Mouse (Mus musculus) embryonic facial prominence, embryonic 10.5 days (tissue): ENCODE results near the gene Dnaja1. TPM values are rescaled to one million over a fixed set of nuclear protein-coding genes. Genes with fewer than 3 reads are reported as not detected.

ENCODE experiments used
- DNase-seq: peaks from one replicate; pipeline ENCODE4 v3.0.0-alpha.2; 2017; ENCODE audit warnings: low spot score
- H3K27ac ChIP-seq: fragments of 300-500 bp; sonication (generic); replicated peaks from 2 replicates; pipeline ENCODE4 v1.5.1; 2016; ENCODE audit warnings: mild to moderate bottlenecking
- H3K27me3 ChIP-seq: fragments of 300-500 bp; sonication (generic); replicated peaks from 2 replicates; pipeline ENCODE4 v1.6.1; 2016; ENCODE audit warnings: low read depth, mild to moderate bottlenecking; ENCODE audit not compliant: poor library complexity, severe bottlenecking
- H3K36me3 ChIP-seq: fragments of 300-500 bp; sonication (generic); replicated peaks from 2 replicates; pipeline ENCODE4 v1.6.1; 2016; ENCODE audit warnings: mild to moderate bottlenecking, moderate library complexity
- H3K4me1 ChIP-seq: fragments of 300-500 bp; sonication (generic); 2 replicates; pipeline ENCODE4 v1.6.1; 2016
- H3K4me3 ChIP-seq: fragments of 300-500 bp; sonication (generic); 2 replicates; pipeline ENCODE4 v1.5.1; 2016; ENCODE audit warnings: mild to moderate bottlenecking, moderate library complexity
- H3K9me3 ChIP-seq: fragments of 300-500 bp; sonication (generic); 2 replicates; pipeline ENCODE4 v1.6.1; 2016; ENCODE audit warnings: mild to moderate bottlenecking
- WGBS: fragments of 180-500 bp; shearing (Covaris S2); methylation state at CpG from one replicate; pipeline ENCODE4 v1.1.7; 2016; 5-methylcytosine and 5-hydroxymethylcytosine counted together
- polyA plus RNA-seq: library from polyadenylated mRNA; unstranded; fragments of >200 nt; fragmentation: Nextera tagmentation; extraction: Ambion mirVana; gene quantifications from 2 replicates; pipeline ENCODE4 v1.2.1, GENCODE M21; 2016

Dnaja1 gene
- polyA plus RNA-seq, 1 experiment from 2014 or later = 633 TPM

DNA sequence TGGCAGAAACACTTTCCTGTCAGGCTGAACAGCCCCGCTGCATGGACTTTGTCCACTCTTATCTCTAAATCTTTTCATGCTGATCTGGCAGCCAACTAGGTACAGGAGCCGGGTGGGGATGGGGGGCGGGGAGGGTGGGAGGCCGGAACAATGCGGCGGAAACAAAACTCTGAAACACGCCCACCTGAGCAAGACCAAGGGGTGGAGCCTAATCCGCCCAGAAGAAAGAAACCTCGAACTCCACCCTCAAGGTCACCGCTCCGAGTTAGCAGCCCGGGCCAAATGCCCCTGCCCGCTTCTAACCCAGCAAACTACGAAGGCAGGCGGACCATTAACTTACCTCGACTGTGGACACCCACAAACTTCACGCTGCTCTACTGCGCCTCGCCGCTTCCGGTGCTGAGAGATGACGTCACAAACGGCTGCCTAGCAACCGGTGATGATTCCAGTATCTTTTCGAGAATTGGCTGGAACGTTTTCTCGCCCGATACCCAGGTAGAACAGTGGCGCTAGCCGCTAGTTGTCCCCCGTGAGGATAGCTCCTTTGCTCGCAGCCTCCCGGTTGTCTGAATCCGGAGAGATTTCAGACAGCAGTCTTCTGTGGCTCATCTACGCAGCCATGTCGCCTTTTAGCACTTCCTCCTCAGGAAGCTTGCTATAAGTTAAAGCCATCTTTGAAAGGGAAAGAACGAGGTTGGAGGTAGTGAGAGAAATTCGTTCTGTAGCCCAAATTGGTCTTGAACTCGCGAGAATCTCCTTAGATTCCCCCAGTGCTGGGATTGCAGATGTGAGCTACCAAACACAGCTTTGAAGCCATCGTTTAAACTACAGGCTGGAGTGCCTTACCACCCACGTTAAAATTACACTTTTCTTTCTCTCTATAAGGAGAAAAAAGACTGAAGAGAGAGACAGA, 18.9 kb upstream of the Dnaja1 start, which contains the start of gene Aptx:
Aptx (minus strand) TSS at position 398 of the 913 bp plus-strand sequence.
- Histone ChIP-seq H3K4me1 (peaks cover 22% of the 10 kb centered on the region), H3K36me3 (no peaks in the 10 kb centered on the region), H3K27ac (peak within 1 kb of the TSS; percentile 91), H3K9me3 (no peaks in the 10 kb centered on the region), H3K4me3 (peak within 1 kb of the TSS; percentile 63), H3K27me3 (no peaks in the 10 kb centered on the region)
- WGBS = under 1% methylated on average over 42 of the region's 42 CpGs
- peak; percentile 95 for DNase-seq

DNA sequence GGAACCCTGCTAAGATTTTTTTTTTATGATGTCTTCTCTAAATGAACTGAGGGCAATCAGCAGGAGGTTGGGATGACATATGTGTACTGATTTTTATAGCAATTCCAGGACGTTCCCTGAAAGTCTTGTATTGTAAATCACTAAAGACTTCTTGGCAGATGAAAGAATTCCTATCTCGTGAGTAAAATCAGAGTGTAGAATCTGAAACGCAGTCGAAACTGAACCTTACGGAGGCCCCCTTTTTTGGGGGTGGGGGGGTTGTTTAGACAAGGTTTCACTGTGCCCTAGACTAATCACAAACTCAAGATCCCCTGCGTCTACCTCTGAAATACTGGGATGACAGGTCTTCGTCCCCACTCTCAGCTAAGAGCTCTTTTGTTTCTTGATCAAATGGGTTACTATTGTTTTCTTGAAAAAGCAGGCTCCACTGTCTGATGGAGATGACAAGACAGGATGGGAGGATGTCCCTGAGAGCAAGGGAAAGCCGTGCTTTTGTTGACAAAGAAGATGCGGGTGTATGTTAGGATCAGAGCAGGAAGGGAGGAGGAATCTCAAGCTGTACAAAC, 18.2 kb upstream of the Dnaja1 start:
- no peaks in the 10 kb centered on the region for H3K27me3 ChIP-seq
- H3K9me3 ChIP-seq = no peaks in the 10 kb centered on the region
- no peak for DNase-seq
- H3K27ac ChIP-seq = peak overlapping the region; percentile 91
- H3K4me1 ChIP-seq = peaks cover 22% of the 10 kb centered on the region
- H3K36me3 ChIP-seq = no peaks in the 10 kb centered on the region
- H3K4me3 ChIP-seq = peak overlapping the region; percentile 63
- WGBS = 39% methylated on average over 9 of the region's 9 CpGs

DNA sequence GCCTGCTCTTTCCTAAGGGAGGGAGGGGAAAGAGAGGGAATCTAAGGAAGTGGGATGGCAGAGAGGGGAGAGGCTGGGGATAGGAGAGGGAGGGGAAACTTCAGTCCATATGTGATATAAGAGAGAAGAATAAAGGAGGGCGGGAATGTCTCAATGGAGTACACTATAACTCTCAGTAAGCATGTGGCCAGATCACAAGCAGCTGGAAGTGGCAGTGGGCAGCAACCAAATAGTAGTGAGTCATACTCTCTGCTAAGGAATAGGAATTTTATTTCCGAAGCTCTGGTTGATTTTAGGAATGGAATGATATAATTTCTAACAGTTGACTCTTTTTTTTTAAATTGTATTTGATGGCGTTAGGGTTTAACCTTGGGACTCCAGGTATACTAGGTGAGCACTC, 4.8 kb upstream of the Dnaja1 start:
- no peaks in the 10 kb centered on the region for H3K9me3 ChIP-seq
- 86% methylated on average over 3 of the region's 3 CpGs for WGBS
- H3K27me3 ChIP-seq = no peaks in the 10 kb centered on the region
- H3K4me3 ChIP-seq = no peak overlapping the region
- no peak for DNase-seq
- H3K36me3 ChIP-seq = no peaks in the 10 kb centered on the region
- no peak overlapping the region for H3K27ac ChIP-seq
- peaks cover 11% of the 10 kb centered on the region for H3K4me1 ChIP-seq

DNA sequence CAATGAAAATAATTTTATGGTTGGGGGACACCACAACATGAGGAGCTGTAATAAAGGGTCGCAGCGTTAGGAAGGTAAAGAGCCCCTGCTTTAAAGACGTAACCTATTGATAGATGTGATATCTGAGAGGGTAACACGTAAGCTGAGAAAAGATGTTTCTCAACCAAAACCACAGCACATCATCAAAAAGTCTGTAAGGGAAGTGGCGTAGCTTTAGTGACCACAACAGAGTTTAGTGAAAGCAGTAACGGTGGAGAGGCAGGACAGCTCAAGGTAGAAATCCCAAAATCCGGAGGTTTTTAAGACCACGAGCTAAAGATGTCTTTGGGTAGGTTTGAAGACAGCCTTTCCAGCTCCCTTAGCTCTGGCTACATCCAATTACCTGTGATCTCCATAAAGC, 1.0 kb upstream of the Dnaja1 start:
- Histone ChIP-seq H3K36me3 (peaks cover 20% of the 10 kb centered on the region), H3K4me1 (peaks cover 38% of the 10 kb centered on the region), H3K4me3 (no peak overlapping the region), H3K27me3 (no peaks in the 10 kb centered on the region), H3K9me3 (no peaks in the 10 kb centered on the region), H3K27ac (0 out of 2 replicates have a peak overlapping the region, but pooled peaks have one; percentile 100)
- DNase-seq = no peak
- WGBS = 93% methylated on average over 8 of the region's 8 CpGs

DNA sequence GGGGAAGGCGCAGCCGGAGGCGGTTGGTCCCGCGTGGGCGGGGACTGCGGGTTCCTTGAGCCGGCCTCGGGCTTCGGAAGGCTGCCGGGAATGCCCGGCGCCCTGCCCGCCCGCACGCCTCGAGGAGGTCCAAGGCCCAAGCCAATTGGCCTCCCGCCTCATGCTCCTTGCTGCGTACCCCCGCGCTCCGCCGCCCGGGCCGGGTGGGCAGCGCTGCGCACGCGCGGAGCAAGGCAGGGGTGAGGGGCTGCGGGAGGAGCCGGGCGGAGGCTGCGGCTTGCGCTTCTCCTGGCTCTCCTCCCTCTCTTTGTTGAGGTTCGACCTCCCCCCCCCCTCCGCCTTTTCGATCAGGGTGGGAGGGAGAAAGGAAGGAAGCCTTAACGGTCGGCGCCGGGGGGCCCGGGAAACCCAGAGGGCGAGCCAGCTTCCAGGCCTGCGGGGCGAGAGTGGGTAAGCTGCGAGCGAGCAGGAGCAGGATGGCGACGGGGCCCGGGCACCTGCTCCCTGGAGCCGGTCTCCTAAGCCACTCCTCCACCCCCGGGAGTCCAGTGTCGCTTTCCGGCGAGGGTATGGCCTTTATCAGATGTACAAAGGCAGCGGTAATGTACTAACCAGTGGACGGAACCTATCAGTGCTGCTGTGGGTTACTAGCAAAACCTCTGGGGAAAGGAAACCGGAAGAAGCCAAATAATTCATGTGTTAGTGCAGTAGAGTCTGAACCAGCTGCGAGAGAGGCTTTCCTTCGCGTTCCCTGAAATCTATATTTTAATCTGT, 924 bp downstream of the Dnaja1 start:
- DNase-seq = peak; percentile 88
- H3K36me3 ChIP-seq = peaks cover 39% of the 10 kb centered on the region
- H3K27me3 ChIP-seq = no peaks in the 10 kb centered on the region
- H3K4me3 ChIP-seq = peak overlapping the region; percentile 83
- no peaks in the 10 kb centered on the region for H3K9me3 ChIP-seq
- H3K4me1 ChIP-seq = peaks cover 42% of the 10 kb centered on the region
- peak overlapping the region; percentile 100 for H3K27ac ChIP-seq
- under 1% methylated on average over 62 of the region's 62 CpGs for WGBS

DNA sequence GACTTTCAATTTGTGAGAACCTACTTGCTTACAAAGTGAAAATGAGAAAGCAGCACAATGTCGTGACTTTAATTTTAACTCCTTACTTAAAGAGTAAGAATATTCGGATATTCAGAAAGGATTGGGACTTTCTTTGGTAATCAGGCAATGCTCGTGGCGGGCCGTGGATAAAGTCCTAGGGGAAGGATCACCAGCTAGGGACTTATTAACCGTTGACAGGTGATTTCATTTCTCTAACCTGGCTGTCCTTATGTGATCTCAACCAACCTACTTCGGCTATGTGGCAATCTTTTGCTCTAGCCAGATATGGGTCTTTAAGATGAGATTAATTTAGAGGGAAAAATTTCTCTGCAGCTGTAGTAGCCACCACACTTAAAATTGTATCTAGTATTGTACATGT, 3.2 kb downstream of the Dnaja1 start:
- DNase-seq = no peak
- H3K27ac ChIP-seq = no peak overlapping the region
- no peaks in the 10 kb centered on the region for H3K27me3 ChIP-seq
- H3K4me3 ChIP-seq = peak overlapping the region; percentile 83; the same call in 1 of the 2 replicates
- peaks cover 62% of the 10 kb centered on the region for H3K36me3 ChIP-seq
- peaks cover 42% of the 10 kb centered on the region for H3K4me1 ChIP-seq
- 87% methylated on average over 7 of the region's 7 CpGs for WGBS
- H3K9me3 ChIP-seq = no peaks in the 10 kb centered on the region

DNA sequence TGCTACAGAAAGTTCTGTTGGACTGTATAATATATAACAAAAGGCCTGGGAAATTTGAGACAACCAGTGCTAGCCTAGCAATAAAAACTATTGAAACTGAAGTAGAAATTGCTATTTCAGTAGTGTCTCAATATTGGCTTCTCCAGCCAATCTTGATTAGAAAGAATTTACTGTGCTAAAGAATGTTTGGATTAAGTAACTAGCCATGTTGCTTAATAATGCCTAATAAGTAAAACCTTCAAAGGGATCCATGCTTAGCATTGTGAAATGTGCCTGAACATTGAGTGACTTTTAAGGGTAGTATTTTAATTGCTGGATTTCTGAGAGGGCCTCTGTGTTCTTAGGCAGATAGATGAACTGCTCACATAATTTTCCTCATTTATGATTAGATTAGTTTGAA, 3.6 kb downstream of the Dnaja1 start:
- DNase-seq = no peak
- no peaks in the 10 kb centered on the region for H3K9me3 ChIP-seq
- H3K27me3 ChIP-seq = no peaks in the 10 kb centered on the region
- 0 out of 2 replicates have a peak overlapping the region, but pooled peaks have one; percentile 83 for H3K4me3 ChIP-seq
- peaks cover 42% of the 10 kb centered on the region for H3K4me1 ChIP-seq
- H3K36me3 ChIP-seq = peaks cover 66% of the 10 kb centered on the region
- no peak overlapping the region for H3K27ac ChIP-seq

DNA sequence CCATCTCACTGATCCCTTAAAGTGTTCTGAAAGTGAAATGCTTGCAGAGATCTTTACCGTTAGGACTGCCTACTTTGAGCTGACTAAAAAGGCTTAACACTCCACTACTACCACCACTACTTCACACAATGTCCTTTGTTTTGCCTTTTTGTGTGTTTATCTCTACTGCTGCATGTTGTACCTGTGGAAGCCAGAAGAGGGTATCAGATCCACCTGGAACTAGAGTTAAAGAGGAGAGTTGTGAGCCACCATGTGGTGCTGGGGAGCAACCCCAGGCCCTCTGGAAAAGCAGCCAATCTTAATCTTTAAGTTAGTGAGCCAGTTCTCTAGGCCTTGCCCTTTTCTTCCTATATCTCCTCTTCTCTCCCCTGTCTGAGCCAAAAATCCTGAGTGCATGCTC, 5.3 kb downstream of the Dnaja1 start:
- no peak for DNase-seq
- Histone ChIP-seq H3K36me3 (peaks cover 83% of the 10 kb centered on the region), H3K9me3 (no peaks in the 10 kb centered on the region), H3K4me1 (peaks cover 31% of the 10 kb centered on the region), H3K27ac (no peak overlapping the region), H3K27me3 (no peaks in the 10 kb centered on the region), H3K4me3 (no peak overlapping the region)
- WGBS = 95% methylated on average over 1 of the region's 1 CpGs

DNA sequence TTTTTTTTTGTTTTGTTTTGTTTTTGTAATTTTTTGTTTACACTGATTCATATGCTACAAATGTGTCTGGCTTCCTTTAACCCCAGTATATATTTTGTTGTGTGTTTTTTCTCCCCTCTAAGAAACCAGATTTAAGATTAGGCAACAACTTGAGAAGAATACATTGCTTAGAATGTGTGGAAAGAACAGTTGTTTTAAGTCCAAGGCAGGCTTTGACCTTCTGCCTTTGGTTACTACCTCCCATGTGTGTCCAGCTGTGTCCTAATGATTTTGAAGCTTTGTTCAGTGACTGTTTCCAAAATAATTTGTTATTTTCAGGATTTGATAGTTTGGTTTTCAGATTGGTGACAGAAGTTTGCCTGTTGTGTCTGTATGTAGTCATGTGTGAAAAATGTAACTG, 9.3 kb downstream of the Dnaja1 start:
- Histone ChIP-seq H3K36me3 (peaks cover 98% of the 10 kb centered on the region), H3K27ac (no peak overlapping the region), H3K4me3 (no peak overlapping the region), H3K4me1 (0 out of 2 replicates have a peak, but pooled peaks cover under 1% of the 10 kb centered on the region), H3K27me3 (no peaks in the 10 kb centered on the region), H3K9me3 (no peaks in the 10 kb centered on the region)
- DNase-seq = no peak

DNA sequence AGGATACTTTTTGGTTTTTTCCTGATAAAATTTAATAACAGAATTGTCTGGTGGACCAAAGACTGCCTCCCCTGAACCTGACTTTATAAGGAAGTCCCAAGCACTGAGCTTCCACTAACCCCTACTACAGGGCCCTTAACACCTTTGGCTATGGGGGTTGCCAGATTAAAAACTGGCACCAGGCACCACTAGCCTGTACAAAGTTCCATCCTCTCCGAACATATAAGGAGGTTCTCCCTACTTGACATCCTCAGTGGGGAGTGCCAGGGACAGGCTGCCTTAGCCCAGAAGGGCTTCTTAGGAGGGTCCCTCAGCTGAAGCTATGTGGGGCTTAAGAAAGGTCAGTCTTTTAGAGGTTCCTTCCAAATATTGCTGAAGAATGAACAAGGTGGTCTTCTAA, 13.4 kb downstream of the Dnaja1 start:
- Histone ChIP-seq H3K9me3 (no peaks in the 10 kb centered on the region), H3K27me3 (no peaks in the 10 kb centered on the region), H3K36me3 (peaks cover 98% of the 10 kb centered on the region), H3K27ac (no peak overlapping the region), H3K4me1 (no peaks in the 10 kb centered on the region), H3K4me3 (no peak overlapping the region)
- no peak for DNase-seq
- 82% methylated on average over 1 of the region's 1 CpGs for WGBS

DNA sequence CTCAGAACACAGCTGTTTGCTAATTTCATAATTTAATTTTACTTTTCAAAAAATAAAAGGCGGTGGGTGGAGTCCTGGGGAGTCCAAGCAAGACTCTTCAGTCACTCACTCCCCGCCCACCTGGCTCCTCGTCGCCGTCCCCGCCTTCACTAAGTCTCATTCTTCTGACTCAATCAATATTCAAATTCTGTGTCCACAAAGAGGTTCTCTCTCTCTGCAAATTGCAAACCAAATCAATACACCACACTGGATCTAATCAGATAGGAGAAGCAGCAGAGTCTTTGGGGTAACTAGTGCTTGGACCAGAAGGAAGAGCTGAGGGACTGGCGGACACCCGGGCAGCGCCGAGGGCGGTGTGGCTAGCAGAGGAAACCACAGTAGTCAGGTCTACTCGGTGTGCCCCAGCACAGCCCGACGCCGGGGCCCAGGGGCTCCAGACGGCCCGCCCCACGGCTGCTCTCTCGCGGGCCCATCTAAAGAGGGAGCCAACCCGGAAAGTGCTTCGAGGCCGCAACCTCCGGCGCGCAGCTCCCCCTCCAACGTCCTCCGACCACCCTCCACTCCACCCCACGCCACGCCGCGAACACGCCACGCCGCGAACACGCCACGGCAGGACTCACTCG, 35.3 kb downstream of the Dnaja1 start:
- H3K27ac ChIP-seq = peak overlapping the region; percentile 89
- no peaks in the 10 kb centered on the region; the same call in 1 of the 2 replicates for H3K27me3 ChIP-seq
- peak overlapping the region; percentile 98 for H3K4me3 ChIP-seq
- peaks cover 38% of the 10 kb centered on the region for H3K36me3 ChIP-seq
- no peaks in the 10 kb centered on the region for H3K9me3 ChIP-seq
- peaks cover 3% of the 10 kb centered on the region; the same call in 1 of the 2 replicates for H3K4me1 ChIP-seq
- no peak for DNase-seq
- under 1% methylated on average over 39 of the region's 39 CpGs for WGBS
